Mouse (Mus musculus) urinary bladder, postnatal 10 days (tissue): ENCODE results near the gene Foxred2.
A peak's percentile ranks its signal among the peaks of the same experiment; 100 is the strongest.

ENCODE experiments used
- DNase-seq: peaks from one replicate; pipeline ENCODE4 v3.0.0; 2022; ENCODE audit warnings: low spot score

Foxred2 gene

DNA sequence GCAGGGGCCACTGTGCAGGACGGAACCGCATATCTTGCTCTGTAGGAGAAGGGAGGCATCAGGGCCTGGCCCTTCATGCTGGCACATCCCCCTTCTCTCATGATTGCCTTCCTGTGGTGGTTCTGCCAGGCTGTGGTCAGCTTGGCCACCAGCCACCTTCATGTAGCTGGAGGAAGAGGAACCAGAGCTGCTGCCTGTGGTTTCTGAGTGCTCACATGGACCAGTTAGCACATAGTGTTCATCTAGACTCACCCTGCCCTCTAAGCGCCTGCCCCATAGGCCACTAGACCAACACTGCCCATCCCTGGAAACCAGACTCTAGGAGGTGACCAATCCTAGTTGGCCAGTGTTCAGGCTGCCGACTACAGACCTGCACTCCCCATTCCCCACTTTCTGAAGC is 10.8 kb downstream of the Foxred2 start:
- DNase-seq: no peak

DNA sequence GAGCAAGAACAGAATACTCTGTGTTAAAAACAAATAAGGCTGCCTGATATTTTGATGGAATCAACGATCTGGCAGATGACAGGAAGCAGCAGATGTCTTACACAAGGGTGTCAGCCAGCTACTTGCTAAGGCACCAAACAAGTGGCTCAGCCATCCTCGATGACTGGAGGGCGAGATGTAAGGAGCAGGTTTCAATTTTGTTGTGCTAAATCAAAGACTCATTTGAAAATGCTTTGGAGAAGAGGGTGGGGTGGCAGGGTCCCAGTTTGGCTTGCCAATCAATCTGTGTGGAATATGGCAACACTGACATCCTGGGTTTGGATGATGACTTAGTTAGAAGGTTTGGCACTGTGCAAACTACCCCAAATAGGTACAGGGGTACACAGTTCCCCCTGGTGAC is 15.0 kb downstream of the Foxred2 start:
- DNase-seq: no peak

DNA sequence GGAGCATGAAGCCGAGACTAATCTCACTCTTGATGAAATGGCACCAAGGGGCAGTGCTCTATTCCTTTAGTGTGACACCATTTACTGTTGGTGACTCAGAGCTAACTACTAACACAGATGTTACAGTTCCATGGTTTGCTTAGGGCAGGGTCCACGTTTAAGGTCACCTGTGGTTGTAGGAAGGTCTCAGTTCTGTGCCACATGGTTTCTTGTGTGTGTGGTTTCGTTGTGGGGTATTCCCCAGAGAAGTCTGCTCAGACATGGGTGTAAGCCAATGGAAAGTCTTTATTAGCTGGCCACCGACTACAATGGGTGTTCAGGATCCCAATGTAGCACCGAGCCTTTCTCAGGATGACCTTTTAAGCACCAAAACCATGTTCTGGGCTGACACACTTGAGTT is 18.0 kb downstream of the Foxred2 start:
- DNase-seq: no peak

DNA sequence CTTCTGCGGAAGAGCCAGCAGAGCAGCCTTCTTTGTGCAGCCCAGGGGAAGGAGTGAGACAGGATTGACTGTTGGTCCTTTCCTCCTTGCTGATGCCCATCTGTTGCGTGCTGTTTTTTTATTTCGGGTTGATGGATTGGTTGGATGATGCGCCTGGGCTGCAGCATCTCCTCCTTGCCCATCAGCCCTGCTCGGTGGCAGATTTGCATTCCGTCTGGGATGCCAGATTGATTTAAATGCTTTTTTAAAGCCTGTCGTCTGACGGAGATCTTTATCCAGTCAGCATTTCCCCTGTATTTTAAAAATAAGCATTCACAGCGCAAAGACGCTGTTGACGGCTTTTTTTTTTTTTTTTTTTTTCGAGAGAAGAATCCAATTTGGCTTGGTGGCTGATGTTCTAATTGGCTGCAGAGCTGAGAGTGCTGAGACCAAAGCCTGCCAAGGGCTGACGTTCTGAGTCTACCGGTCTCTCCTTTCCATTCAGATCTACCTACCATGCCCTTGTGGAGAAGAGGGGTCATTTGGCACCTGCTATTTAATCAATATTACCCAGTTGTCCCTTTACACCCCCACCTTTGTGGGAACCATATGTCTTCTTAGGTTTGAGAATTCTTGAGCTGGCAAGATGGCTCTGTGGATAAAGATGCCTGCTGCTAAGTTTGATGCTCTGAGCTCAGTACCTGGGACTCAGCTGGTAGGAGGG is 20.7 kb downstream of the Foxred2 start:
- no peak for DNase-seq

DNA sequence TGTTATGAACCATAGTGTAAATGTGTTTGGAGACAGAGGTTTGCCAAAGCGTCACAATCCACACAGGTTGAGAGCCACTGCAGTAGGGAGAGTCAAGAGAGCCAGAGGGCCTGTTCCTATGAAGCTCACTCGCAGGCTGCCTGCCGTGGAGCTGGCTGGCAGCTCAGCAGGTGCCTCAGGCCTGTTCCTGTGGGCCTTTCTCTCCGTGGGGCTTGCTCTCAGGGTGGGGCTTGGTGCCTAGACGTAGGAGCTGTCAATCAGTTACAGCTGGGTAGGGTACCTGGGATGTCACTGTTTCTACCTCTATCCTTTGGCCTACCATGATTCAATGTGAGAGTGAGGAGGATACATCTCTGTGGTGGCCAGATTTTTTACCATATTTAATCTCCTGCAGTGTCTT is 21.6 kb downstream of the Foxred2 start:
- no peak for DNase-seq

DNA sequence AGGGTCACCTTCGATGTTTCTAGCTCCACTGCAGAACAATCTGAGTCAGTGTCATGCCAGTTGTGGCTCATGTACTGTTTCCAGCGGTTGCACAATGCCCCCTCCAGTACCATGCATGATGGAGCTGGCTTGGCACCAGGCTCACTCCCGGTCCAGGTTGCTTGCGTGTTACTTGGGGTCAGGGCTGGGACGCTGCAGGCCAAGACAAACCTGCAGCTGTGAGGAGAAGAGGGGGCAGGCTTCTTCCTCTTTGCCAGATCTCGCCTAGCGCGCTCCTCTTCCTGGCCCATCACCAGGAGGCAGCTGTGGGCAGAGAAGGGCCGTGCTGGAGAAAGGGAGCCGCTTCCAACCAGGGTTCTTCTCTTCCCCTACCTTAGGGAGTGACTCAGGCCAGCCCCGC is 22.2 kb downstream of the Foxred2 start:
- no peak for DNase-seq

DNA sequence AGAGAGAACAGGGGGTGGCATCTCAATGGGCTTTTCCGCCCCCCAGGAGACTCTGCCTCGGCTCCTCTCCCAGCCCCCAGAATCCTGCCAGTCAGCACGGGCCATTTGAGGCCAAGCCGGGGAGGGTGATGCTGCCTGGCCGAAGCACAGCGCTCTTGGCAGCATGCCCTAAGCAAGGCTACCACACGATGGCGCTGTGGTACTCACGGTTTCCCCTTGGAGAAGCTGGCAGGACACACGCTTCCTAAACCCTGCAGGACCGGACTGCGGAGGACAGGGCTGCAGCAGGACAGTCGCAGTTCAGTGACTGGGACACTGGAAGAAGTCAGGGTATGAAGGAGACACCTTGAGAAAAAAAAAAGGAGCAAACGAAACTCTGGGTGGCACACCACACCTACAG is 22.8 kb downstream of the Foxred2 start:
- DNase-seq: peak; percentile 97

DNA sequence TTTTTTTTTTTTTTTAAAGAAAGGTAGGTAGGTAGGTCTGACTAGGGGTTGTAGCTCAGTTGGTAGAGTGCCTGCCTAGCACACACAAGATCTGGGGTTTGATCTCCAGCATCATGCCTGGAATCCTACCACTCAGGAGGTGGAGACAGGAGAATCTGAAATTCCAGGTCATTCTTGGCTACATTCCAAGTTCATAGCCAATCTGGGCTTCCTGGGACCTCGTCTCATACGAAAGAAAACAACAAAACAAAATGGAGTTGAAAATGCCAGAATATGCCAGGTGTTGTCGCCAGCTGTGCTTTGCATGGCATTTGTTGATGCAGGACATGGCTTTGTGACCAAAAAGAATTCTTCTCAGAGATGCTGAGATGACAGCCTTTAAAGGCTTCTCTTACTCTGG is 23.3 kb downstream of the Foxred2 start:
- no peak for DNase-seq

DNA sequence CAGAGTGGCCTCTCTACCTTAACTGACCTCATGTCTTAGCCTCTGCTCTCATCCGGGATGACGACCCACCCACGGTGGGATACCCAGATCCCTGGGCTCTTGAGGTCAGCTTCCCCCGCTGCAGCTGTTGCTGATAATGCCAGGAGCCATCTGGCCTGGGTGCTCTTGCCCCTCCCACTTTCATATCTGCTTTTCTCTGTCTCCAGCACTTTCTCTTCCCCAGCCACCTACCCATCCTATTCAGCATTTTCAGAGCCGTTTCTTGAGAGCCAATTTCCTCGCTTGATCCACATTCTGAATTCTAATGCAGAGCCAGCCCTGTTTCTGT is 24.9 kb downstream of the Foxred2 start:
- no peak for DNase-seq

DNA sequence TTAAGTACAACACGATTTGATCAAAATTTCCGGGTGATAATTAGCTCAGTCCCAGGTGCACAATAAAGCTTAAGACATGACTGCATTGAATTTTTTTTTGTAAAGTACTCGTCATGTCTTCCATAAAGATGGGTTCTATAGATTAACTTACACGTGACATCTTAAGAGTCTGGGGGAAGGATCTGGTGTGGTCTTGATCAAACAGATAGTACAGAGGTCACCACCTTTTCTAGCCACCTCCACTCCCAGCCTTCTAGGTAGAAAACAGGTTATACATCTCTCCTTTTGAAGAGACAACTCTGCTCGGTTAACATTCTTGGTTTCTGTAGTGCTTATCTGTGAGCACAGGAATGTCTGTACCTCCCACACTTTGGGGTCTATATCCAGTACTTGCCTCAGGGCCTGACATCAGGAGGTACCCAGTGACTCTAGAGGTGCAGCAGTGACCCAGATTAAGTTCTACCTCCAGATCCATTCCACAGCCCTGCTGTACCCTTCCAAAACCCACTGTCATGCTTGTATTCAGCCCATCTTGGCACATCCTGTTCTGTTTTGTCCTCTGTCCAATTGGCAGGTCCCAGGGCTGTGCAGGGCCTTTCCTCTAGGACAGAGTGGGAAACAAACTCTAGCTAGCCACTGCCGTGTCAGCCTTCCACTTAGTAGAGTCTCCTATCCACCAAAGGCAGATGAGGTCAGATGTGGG is 25.4 kb downstream of the Foxred2 start:
- DNase-seq: no peak

DNA sequence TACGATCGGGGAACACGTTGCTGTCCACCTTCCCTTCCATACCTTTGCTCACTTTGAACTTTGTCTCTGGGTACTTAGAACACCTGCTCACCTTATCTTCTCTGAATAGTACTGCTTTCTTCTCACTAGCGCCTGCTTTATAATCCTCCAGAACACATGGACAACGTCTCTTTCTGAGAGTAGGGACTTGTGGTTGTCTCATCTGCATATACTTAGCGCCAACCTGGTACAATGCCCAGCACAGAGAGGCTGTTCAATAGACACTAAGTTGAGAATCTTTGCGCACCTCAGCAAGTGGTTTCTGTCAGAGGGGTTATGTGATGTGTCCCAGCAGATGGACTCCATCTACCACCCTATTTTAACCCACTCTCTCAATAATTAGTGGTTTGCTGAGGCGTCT is 26.7 kb downstream of the Foxred2 start:
- DNase-seq: no peak

DNA sequence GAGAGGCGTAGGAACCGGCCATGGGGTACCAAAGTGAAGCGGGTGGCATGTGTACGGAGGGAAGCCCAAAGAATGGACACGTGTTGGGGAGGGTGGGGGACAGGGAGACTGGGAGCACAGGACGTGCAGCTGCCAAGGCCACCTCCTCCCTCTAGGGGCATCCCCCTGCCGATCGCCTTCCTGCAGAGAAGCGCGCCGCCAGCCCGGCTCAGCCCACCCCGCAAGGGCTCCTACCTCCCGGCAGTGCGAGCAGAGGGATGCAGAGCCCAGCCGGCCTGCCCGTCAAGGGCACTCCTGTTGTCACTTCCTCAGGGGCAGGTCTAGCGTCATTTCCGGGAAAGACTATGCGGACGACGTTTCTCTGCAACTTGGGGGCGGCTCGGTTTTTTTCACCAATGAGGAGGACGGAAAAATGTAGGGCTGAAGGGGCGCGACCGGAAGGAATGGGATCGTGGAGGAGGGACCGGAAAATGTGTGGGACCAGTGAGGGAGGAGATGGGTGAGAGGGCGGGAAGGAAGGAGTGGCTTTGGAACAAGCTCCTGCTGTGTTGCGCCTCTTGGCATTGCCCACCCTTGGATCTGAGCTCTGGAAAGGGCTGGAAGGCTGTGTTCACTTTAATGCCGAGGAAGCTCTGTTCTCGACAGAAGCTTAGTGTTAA is 27.7 kb downstream of the Foxred2 start, which contains the start of gene Txn2:
TSS of gene Txn2 (minus strand) at position 334 of the 659 bp plus-strand sequence.
- DNase-seq: peak; percentile 78

DNA sequence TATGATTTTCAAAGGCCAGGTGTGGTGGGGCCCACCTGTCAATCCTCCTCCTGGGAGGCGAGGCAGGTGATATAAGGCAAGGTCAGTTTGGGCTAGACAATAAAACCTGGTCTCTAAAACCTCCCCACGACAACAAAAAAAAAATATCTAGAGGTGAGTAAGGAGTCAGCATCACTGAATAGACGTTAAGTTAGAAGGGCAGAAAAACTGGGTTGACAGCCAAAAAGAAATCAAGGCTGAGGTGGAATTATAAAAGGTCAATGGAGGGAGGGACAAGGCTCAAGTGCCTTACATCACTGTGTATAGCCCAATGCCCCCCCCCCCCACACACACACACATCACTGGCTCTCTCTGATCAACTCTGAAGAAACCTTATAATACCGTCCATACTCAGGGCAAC is 28.4 kb downstream of the Foxred2 start:
- DNase-seq: no peak

DNA sequence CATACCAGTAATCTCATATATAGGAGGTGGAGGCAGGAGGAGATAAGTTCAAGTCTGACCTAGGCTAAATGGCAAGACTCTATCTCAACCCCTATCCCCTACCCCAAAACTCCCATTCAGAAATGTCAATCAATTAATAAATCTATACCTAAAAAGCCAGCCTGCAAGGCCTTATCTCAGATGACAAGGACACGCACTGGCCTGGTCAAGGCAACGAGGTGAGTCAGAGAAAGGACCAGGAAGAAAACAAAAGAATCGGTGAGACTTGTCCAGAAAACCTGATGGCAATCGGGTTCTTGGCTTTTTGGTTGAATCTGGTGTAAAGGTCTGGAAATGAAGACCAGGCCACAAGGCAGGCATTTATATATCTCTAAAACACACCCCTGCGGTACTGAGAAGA is 29.6 kb downstream of the Foxred2 start:
- no peak for DNase-seq

DNA sequence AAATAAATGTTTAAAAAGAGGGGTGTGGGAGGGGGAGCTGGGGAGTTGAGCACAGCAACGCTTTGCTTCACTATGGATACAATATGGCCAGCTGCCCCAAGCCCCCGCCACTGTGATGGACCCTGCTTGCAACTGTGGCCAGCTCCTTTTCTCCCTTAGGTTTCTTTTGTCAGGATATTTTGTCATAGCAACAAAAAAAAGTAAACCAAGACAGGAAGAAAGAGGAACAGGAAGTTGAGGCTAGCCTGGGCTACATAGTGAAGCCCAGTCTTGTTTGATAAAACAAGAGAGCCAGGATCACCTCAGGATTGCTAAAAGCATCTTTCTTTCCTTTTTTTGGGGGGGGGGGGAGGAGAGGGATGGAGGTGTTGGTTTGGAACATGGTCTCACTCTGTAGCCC is 31.3 kb downstream of the Foxred2 start:
- no peak for DNase-seq

DNA sequence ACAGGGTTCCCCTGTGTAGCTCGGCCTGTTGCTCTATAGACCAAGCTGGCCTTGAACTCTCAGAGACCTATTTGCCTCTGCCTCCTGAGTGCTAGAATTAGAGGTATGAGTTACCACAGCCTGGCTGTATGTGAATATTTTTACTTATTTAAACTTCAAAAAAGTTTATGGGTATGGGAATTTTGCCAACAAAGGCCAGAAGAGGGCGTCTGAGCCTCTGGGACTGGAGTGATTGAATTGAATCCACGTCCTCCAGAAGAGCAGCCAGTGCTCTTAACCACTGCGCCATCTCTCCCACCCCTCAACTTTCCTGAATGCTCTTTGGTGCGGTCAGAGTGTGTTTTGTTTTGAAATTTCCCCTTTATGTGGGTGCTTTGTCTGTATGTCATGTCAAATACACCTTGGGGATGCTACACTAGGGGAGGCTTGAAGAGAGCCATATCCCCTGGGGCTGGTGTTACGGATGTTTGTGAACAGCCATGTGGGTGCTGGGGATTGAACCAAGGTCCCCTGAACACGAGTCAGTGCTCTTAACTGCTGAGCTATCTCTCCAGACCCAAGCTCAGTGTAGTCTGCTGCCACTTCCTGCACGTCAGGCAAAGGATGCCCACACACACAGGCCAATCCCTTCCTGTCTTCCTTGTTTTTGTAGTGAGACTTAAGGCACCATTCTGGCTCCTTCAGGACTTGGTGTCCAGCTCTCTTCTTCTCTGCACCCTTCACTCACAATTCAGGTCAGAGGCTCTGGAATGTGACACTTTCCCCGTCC is 33.1 kb downstream of the Foxred2 start:
- DNase-seq: no peak

DNA sequence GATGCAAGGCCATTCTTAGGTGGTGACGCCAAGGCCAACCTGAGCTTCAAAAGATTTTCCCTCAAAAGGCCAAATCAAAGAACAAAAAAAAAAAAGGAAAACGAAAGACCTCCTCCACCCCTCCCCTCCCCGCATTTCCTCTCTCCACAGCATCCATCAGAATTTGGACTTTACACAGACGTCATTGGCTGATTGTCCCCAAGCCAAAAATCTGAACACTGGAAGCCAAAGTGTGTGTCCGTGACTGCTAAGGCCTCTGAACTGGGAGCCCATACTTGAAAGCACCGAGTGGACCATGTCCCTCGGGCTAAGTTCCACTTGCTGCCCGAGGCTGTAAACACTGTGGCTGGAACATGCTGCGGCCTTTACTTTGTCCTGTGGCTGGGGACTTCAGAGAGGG is 33.8 kb downstream of the Foxred2 start:
- no peak for DNase-seq

DNA sequence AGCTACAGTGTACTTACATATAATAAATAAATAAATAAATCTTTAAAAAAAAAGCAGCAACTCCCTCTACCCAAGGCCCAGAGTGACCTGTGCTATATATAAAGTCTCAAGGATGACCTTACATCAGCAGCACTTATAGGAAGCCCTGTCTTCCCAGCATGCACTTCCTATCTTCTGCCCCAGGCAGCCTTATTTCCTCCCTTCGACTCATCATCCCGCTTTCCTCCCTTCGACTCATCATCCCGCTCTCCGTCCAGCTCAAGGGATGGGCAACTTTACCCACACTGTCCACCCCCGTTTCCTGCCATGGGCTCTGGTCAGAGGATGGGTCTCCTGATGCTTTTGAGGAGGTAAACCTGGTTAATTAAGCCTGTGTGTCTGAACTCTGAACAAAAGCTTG is 34.9 kb downstream of the Foxred2 start:
- DNase-seq: no peak

DNA sequence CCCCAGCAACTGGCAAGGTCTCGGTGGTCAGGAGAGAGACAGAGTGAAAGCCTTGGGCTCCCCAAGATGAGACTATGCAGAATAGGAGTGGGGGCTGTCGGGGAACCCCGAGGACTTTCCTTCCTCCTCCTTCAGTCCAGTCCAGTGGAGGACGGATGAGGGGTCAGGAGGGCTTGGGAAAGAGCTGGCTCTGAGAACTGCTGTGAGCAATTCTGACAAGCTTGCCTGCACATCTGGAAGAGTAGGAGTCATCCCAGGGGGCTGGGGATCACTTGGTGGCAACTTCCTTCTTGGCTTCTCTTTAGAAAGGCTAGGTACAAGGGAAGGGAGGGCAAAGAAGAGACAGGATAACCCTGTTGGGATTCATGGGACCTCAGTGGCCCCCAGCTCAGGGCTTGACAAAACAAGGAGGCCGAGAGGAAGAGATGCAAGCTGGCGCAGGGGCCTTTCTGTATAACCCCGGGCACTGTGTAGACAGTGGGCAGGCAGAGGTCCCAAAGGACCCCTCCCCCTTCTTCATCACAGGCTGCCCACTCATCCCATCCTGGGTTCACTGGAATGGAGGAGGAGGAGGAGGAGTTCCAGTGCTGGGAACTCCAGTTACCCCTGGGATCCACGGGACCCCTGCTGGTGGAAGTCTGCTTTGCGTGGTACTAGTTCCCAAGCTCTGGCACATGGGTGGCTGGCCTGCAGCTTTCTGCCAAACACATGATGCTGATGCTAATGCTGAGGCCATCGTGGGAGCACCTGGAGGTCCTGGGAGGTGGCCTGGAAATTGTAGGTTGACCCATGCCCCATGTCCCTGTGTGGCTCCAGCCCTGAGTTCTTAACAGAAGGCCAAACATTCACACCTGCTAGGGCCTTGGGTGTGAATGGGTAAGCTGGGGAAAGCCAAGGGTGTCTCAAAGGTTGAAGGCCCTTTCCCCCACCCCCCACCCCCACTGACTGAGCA is 35.7 kb downstream of the Foxred2 start:
- no peak for DNase-seq

DNA sequence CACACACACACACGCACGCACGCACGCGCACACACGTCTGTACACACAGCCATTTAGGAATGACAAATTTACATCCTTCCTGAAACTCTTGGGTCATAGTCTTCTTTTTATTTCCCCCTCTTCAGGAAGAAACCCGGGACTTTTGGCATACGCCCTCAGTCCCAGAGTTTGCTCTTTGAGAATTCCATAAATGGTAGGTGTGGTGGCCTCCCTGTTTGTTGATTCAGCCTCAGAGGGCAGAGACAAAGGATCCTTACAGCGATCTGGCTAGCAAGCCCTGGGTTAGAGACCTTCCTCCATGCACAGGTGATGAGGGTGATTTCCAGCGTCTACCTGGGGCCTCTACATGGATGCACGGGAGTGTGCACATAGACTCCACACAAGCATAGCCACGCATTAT is 37.1 kb downstream of the Foxred2 start:
- DNase-seq: no peak

DNA sequence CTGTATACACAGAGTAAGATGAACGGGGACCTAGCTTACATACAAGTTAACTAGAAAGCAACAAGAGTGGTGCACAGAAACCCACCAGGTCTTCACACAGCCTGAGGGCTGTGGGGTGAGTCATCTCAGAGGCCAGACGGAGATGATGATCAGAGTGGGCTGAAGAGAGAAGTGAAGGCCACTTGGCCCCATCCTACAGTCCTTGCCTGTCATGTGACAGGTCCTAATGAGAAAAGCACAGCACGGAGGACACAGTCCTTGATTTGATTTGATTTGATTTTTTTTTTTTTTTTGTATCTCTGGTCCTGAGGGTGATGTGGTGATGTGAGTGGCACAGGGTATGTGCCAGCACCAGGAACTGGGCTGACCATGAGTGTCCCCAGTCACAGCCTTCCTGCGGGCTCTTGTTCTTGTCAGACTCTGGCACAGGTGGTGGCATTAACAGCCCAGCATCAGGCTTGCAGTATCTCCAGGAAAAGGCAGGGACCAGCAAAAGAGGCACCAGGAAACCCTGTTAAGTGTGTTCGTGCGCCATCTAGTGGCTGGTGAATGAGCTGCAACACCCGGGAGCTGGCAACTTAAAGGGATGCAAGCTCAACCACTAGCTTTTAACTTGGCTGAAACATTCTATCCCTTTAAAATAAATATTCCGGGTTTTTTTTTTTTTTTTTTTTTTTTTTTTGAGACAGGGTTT is 39.5 kb downstream of the Foxred2 start:
- DNase-seq: peak; percentile 85
